Mouse (Mus musculus): Measurements from ENCODE around the gene Npsr1. TPM values are rescaled to one million over a fixed set of nuclear protein-coding genes. Genes with fewer than 3 reads are reported as not detected.

Npsr1 gene
- total RNA-seq, 2 experiments from 2014 or later: not detected

DNA sequence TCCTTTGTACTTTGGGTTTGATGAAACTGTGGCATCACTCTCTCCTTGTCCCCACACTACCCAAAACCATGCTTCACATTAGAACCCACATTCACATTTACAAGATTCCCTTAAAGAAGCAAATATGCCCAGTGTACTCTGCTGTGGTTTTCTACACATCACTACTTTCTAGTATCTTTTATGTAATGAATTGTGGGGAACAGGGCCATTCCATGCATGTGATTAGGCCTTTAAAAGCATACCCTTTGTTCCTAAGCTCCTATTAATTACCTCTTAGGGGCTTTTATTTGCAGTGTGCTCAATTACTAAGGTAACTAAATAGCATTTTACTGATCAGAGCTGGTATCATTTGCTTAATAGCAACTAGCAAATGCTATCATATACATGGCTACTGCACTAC lies 149.8 kb downstream of the Npsr1 start:
- DNase-seq: no peak

DNA sequence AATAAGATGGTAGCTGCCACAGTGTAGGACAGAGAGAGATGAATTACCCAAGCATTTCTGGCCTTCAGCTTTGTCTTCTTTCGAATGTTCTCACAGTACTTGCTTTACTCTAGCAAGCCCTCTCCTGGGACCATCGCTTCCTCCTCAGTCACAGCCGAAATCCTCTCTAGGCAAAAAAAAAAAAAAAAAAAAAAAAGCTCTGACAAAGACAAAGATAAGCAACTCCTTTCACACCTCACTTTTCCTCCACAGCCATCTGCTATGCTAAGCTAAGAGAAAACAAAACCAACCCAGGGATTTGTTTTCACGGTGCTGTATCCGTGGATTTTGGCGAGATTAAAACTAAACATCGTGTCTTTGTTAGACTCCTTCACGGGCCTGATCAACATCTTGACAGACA lies 156.4 kb downstream of the Npsr1 start:
- DNase-seq: no peak

DNA sequence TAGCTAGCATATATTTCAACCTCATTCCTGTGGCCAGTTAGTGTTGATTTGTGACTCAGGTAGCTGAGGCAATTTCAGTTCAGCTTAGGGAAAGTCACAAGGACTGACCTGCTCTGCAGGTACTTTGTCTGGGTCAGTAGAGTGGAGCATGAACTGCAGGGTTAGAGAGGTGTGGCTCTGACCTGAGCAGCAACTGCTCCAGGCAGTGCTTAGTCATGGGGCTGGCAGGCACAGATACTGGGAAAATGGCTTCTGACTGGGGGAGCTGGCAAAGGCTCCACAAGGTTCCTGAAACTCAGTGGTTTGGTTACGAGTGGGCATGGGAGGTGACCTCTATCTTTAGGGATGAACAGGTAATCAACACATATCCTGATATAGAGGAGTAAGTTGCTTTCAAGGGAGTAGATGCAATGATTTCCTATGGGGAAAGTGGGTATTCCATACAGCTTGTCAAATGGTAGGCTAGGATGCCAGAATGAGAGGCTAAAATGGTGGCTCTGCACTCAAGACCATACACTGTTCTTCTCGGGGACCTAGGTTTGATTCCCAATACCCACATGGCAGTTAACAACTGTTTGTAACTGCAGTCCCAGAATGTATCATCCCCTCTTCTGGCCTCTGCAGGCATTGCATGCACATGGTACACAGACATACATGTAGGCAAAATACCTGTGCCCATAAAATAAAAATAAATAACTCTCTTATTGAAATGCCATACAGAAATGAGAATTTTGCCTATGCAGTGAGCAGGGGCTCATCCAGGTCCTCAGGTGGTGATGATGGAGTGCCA lies 182.9 kb downstream of the Npsr1 start:
- DNase-seq: no peak

DNA sequence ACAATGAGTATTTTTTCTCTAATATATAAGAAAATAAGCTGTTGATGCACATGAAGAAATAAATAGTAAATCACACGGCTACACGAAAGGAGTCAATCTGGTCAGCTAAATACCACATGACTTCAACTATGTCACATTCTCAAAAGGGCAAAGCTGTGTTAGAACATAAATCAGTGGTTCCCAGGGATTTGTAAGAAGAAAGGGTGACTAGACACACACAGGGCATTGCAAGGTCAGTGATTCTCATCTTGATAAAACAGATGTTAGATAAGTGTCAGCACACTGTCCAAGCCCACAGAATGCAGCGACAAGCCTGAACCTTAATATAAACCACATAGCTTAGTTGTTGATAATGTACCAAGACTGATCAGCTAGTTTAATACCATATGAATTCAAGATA lies 184.8 kb downstream of the Npsr1 start:
- no peak for DNase-seq

DNA sequence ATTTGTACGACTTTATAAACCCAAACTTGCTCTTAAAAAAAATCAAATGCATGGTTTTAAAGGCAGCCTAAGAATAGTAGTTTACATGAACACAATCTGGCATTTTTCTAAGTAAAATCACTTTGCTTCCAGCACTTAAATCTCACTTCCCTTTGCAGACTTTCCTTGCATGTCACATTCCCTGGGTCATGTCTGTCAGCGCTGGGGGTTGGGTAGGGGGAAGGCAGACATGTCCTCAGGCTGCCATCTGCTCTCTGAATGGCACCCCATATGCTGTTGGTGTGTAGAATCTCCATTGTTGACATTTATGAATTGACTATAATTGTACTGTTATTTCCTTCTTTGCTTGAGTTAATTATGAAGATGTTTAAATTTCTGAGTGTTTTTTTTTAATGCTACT lies 185.3 kb downstream of the Npsr1 start:
- no peak for DNase-seq

DNA sequence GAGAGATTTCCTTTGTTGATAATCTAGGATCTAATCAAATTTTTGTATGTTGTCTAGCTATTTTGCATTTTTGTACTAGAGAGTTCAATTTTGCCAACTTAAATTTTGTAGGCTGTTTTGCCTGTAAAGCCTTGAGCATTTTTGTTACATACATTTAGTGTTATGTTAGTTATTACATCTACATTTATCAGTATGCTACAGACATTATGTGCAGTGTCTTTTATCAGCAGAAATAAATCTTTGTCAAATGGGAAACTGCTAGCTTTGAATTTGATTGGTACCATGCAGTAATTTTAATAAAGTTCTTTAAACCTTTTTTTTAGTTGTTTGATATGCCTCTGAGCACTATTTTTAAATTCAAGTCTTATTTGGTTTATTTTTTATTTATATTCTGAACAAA lies 185.7 kb downstream of the Npsr1 start:
- DNase-seq: no peak

DNA sequence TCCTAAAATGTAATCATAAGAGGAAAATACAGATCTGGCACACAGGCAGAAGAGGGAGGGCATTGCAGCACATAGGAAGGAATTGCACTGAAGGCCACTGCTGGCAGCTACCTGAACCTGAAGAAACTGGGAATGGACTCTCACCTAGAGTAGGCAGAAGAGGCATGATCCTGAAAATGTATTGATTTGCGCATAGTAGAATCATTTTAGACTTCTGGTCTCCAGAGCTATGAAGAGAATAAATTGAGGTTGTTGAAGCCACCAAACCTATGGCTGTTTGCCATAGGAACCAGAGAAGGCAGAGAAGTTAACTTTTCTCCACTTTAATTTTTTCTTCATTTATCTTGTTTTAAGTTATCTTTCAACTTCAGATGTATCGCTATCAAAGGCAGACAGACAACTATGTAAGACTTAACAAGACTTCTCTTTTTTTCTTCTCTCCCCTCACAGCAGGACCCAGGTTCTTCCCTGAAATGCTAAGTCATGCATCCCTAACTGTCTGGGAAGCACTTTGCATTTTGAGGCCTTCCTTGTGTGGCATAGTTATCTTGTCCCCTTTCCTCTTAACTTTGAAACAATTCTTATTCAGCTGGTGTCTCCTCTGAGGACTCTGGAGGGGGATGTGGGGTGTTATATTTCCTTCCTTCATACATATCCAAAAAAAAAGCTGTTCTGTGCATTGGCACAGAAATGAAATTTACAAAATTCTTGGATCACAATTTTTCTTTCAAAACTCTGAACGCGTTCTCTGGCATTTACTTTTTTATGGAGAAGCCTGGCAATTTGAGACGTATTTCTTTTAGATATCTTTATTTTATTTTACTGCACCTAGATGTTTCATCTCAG lies 186.7 kb downstream of the Npsr1 start:
- DNase-seq: no peak

DNA sequence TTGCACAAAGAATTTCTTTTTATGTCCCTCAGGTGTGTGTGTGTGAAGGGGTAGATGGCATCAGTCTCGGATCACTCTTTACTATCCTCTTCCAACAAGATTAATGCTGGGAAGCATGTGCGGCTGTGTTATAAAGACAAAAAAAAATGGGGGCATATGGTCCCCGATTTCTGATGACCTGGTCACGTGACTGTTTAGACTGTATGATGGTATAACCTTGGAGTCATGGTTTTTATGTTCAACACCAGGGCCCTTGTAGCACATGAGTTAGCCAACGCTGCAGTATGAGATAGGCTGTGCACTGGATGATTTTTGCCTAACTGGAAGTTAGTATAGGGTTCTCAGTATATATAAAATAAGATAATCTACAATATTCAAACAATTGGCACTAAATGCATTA lies 187.6 kb downstream of the Npsr1 start:
- no peak for DNase-seq

DNA sequence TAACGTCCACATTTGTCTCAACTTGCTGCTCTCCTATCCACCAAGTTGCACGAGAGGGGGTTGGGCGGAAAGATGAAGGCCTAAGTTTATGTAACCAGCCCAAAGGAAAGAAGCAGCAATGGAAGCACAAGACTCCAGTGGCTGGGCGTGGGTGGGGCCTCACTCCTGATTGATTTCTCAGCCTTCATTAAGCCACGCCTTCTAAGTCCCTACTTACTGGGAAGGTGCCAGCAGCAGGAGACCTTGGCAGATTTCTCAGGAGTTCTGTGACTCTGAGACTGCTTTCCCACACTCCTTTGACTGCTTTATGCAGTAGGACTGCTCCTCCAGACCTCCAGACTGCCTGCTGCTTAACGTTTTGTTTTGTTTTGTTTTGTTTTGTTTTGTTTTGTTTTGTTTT lies 193.6 kb downstream of the Npsr1 start:
- no peak for DNase-seq

DNA sequence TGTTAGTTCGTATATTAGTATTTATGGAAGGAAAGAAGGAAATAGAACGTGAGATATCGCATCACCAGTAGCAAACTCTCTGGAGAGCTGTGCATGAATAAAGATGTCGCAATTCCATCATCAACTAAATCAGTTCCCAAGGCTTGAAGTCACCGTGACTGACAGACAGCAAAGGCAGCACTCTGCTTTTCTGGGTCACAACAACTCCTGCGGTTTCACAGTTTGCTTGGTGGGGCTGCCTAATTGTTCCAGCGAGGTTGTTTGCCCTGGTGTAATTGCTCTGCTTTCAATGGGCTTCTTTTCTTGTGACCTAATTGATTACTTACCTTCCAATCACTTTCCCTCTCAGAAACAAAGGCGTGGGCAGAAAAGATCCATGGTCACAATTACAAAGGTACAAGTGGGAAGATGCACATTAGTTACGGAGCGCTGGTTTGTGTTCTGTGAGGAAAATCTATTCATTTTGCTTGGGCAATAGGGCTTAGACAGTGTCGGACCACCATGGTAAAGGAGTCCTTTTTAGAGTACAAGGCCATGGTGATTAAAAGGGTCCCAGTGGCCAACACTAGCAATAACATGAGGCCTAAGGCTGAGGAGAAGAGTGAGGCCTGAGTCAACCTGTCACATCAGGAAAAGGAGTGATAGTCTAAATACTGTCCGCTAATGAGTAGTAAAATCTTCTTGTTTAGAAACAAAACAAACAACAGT lies 195.6 kb downstream of the Npsr1 start:
- no peak for DNase-seq

DNA sequence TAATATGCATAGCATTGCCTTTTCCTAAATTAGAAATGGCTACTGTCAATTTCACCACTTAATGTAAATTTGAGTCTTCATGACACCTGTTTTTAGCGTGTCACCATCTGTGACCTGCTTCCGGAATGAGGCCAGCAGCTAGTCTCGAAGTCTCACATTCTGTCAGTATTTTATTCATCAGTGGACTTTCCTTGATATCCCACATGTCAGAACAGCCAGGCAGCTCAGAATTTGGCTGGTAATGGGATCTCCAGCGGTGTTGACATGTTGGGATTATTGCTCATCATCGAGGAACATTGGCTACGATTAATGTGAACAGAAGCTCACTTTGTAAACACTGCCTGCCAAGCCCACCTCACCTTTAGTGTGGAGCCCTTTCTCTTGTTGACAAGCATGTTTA lies 205.1 kb downstream of the Npsr1 start:
- DNase-seq: no peak

DNA sequence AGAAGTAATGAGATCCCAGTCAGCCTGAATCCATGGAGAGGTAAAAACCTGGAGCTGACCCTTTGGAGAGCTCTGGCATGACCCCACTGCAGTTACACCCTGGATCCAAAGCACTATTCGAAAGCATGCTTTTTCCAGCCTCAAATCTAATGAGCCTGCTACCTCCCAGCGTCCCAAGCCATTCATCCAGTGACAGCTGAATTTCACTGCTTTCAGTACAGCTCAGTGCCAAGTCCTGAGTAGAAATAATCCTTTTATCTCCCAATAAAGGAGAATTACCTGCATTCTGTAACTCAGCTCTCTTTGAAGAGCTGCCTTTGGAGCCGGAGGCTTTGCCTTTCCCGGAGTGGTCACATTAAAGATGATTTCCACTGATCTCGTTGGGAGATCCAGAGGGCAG lies 209.2 kb downstream of the Npsr1 start:
- no peak for DNase-seq

DNA sequence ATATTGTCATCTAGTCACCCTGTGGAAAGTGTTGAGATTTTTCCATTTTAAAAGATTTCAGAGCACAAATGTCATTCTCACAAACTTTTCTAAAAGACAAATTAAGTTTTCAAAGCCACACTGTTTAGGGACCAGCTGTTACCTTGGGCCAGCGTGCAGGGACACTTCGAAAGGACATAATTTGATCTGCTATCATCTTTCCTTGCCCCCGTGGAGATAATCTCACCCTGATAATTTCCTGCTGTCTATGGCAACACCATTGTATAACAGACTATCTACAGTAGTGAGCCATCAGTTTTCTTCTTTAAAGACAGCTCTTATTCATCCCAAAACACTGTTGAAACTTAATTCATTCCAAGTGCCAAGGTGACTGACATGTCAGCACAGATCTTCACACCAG lies 209.6 kb downstream of the Npsr1 start:
- no peak for DNase-seq

DNA sequence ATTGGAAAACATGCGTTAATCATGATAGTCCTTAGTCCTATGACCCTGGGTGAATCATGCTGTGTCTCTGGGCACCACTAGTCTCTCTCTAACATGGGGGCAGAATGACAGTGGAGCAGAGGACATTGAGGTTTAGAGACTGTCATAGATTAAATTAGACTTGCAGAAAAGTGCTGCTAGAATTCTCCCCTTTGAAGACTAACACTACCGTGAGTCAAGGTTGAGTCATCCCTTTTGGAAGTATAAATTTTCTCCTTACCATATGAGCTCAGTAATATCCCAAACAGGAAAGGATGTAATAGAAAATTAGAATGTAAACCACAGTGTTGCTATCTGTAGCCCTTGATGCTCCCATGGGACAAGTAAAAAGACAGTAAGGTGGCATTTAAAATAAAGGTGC lies 218.0 kb downstream of the Npsr1 start:
- no peak for DNase-seq

DNA sequence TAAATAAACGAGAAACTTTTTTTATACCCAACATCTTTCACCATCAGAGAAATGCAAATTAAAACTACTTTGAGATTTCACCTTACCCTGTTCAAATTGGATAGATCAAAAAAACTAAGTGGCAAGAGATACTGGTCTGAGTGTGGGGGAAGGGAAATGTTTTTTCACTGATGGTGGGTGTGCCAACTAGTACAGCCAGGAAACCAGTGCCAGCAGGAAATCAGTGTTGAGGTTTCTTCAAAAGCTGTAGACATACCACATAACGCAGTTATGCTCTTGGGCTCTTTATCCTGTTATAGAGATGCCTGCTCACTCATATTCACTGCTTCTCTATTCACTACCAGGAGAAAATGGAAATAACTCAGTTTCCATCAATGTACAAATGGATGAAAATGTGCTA lies 233.9 kb downstream of the Npsr1 start:
- DNase-seq: no peak

DNA sequence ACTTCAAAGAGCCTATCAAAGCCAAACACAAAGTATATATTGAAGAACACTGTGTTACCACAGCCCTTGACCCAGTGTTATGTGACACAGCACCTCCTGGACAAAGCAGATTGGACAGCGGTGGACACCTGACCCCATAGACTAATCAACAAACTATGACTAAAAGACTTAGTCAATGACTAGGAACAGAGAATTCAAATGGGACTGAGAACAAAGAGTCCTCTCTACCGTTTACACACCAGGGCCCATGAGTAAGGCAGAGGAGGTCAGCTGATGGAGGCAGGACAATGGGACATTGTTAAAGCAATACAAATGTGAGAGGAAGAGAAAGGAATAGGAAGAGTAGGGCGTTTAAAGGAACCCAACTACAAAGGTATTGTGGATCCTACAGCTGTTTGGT lies 243.5 kb downstream of the Npsr1 start:
- no peak for DNase-seq

DNA sequence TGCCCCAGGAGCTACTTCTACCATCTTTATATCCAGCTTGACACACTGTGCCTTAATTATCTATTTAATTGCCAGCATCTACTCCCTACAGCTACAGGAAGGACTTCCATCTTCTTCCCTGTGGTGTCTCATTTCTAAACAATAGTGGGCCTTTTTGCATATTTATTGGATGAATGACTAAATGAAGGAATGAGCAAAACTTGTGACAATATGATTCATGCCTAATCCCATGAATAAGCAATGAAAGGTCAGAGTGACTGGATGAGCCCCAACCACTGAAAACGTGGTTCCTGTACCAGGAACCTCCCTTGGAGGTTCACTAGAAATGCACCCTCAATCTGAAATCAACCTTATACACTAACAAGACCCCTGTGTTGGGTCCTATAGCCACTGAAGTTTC lies 249.2 kb downstream of the Npsr1 start:
- DNase-seq: no peak

DNA sequence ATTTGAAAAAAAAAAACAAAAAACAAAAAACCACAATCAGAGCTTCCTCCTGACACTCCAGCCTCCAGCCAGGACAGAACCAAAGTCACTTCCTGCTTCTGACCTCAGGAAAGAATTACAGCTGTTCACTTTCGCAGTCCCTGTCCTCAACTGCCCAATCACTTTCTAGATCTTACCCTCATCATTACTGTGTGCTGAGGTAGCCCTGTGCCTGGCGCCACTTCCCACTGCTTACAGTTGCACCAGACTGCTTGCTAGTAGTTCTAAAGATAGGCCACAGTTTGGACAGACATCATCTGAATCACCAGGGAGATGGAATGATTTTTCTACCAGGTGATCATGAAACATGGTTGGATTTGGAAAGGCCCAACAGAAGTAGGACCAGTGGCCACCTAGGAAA lies 251.7 kb downstream of the Npsr1 start:
- DNase-seq: no peak

DNA sequence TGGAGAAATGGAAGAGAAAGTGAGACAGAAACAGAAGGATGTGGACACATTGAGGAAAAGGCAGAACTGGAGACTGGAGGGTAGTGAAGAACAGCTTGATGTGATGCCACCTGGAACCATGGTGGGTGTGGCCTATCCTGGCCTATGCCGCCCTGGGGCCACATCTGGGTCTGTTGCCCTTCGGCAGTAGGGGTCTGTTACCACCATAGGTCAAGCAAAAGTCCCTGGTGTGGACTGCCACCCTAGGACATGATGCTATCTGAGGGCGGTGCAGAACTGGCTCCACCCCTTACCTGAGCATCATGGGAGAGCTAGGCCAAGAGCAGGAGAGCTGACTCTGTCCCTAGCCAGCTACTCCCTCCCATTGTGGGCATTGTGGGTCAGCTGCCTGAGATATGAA lies 253.6 kb downstream of the Npsr1 start:
- no peak for DNase-seq
